Mouse (Mus musculus) stomach, postnatal 0 days (tissue): ENCODE results near the gene Pde4b. TPM values are rescaled to one million over a fixed set of nuclear protein-coding genes. Genes with fewer than 3 reads are reported as not detected.

Experiments used
- ATAC-seq: fragments of 200-750 bp; cut with Nextera tagmentation; 2 replicates; pipeline ENCODE4 v1.8.0; 2017; ENCODE audit not compliant: low FRiP score, low TSS enrichment
- DNase-seq: peaks from one replicate; pipeline ENCODE4 v3.0.0-alpha.2; 2016; ENCODE audit warnings: low spot score
- H3K27ac ChIP-seq: fragments of 300-500 bp; sonication (generic); replicated peaks from 2 replicates; pipeline ENCODE4 v1.5.1; 2014; ENCODE audit warnings: mild to moderate bottlenecking, control low read depth
- H3K27me3 ChIP-seq: fragments of 300-500 bp; sonication (generic); 2 replicates; pipeline ENCODE4 v1.6.1; 2014; ENCODE audit warnings: low read length; ENCODE audit not compliant: control insufficient read depth, insufficient read depth
- H3K36me3 ChIP-seq: fragments of 300-500 bp; sonication (generic); 2 replicates; pipeline ENCODE4 v1.6.1; 2014; ENCODE audit warnings: low read length, mixed read lengths; ENCODE audit not compliant: control insufficient read depth, insufficient read depth
- H3K4me1 ChIP-seq: fragments of 300-500 bp; sonication (generic); replicated peaks from 2 replicates; pipeline ENCODE4 v1.6.1; 2014; ENCODE audit warnings: antibody characterized with exemption; ENCODE audit not compliant: control insufficient read depth, insufficient read depth
- H3K4me2 ChIP-seq: fragments of 300-500 bp; sonication (generic); replicated peaks from 2 replicates; pipeline ENCODE4 v1.6.1; 2014; ENCODE audit warnings: low read depth, mild to moderate bottlenecking, control low read depth, moderate library complexity
- H3K4me3 ChIP-seq: fragments of 300-500 bp; sonication (generic); 2 replicates; pipeline ENCODE4 v1.5.1; 2014; ENCODE audit warnings: low read depth, low read length, control low read depth
- H3K9ac ChIP-seq: fragments of 300-500 bp; sonication (generic); 2 replicates; pipeline ENCODE4 v1.6.1; 2014; ENCODE audit warnings: mild to moderate bottlenecking, low read length, control low read depth, mixed read lengths
- H3K9me3 ChIP-seq: fragments of 300-500 bp; sonication (generic); 2 replicates; pipeline ENCODE4 v1.6.1; 2016; ENCODE audit warnings: low read length; ENCODE audit not compliant: control insufficient read depth
- CTCF ChIP-seq: IDR thresholded peaks from 2 replicates; pipeline ENCODE4 v1.5.1; 2016; ENCODE audit warnings: antibody characterized with exemption, low read depth, mild to moderate bottlenecking, moderate library complexity
- EP300 ChIP-seq: optimal IDR thresholded peaks from 2 replicates; pipeline ENCODE3; 2016; ENCODE audit warnings: antibody characterized with exemption
- WGBS: fragments of 180-500 bp; shearing (Covaris S2); extraction: QIAGEN DNeasy Blood & Tissue Kit; methylation state at CpG from one replicate; pipeline ENCODE4 v1.1.7; 2014; 5-methylcytosine and 5-hydroxymethylcytosine counted together
- polyA plus RNA-seq: library from polyadenylated mRNA; unstranded; fragments of >200 nt; fragmentation: Nextera tagmentation; extraction: Ambion mirVana; gene quantifications from 2 replicates; pipeline ENCODE4 v1.2.1, GENCODE M21; 2015

The Pde4b gene
- polyA plus RNA-seq, 1 experiment from 2014 or later, result 9.1 TPM

GRCm38 (mm10) chr4:102235151-102235550, 147.8 kb downstream of the Pde4b start:
- DNase-seq (no peak), ATAC-seq (no peak)
- Histone ChIP-seq H3K9me3 (no peaks in the 10 kb centered on the region), H3K4me1 (no peaks in the 10 kb centered on the region), H3K27ac (no peak overlapping the region), H3K27me3 (no peaks in the 10 kb centered on the region), H3K4me3 (no peak overlapping the region), H3K4me2 (no peak overlapping the region), H3K36me3 (no peaks in the 10 kb centered on the region), H3K9ac (no peak overlapping the region)
- WGBS, result 57% methylated on average over 2 of the region's 2 CpGs
- no peak for TF ChIP-seq EP300
- TF ChIP-seq CTCF, result no peak

GRCm38 (mm10) chr4:102239102-102239501, 151.8 kb downstream of the Pde4b start:
- 48% methylated on average over 2 of the region's 2 CpGs for WGBS
- Histone ChIP-seq H3K27ac (no peak overlapping the region), H3K9me3 (no peaks in the 10 kb centered on the region), H3K4me3 (no peak overlapping the region), H3K9ac (no peak overlapping the region), H3K4me2 (no peak overlapping the region), H3K36me3 (no peaks in the 10 kb centered on the region), H3K27me3 (no peaks in the 10 kb centered on the region), H3K4me1 (no peaks in the 10 kb centered on the region)
- ATAC-seq, result no peak
- no peak for DNase-seq
- TF ChIP-seq CTCF, result no peak
- no peak for TF ChIP-seq EP300

- TF ChIP-seq CTCF (no peak), EP300 (no peak)
- H3K4me3 ChIP-seq, result no peak overlapping the region
- H3K36me3 ChIP-seq, result no peaks in the 10 kb centered on the region
- H3K9me3 ChIP-seq, result no peaks in the 10 kb centered on the region
- H3K4me1 ChIP-seq, result no peaks in the 10 kb centered on the region
- WGBS, result 68% methylated on average over 12 of the region's 12 CpGs
- no peak overlapping the region for H3K9ac ChIP-seq
- H3K4me2 ChIP-seq, result no peak overlapping the region
- H3K27ac ChIP-seq, result no peak overlapping the region
- ATAC-seq, result no peak
- DNase-seq, result no peak
- no peaks in the 10 kb centered on the region for H3K27me3 ChIP-seq
These were observed 152.5 kb downstream of the Pde4b start for GRCm38 (mm10) chr4:102239657-102240390.

- WGBS, result 47% methylated on average over 8 of the region's 8 CpGs
- no peak for TF ChIP-seq CTCF
- Histone ChIP-seq H3K9ac (no peak overlapping the region), H3K36me3 (no peaks in the 10 kb centered on the region), H3K27me3 (no peaks in the 10 kb centered on the region), H3K27ac (no peak overlapping the region), H3K4me1 (no peaks in the 10 kb centered on the region), H3K4me3 (no peak overlapping the region), H3K9me3 (no peaks in the 10 kb centered on the region), H3K4me2 (no peak overlapping the region)
- no peak for ATAC-seq
- DNase-seq, result no peak
These were observed 153.5 kb downstream of the Pde4b start for GRCm38 (mm10) chr4:102240754-102241427.

- Histone ChIP-seq H3K4me3 (no peak overlapping the region), H3K27me3 (no peaks in the 10 kb centered on the region), H3K9ac (no peak overlapping the region), H3K27ac (no peak overlapping the region), H3K4me2 (no peak overlapping the region), H3K9me3 (no peaks in the 10 kb centered on the region), H3K36me3 (no peaks in the 10 kb centered on the region), H3K4me1 (no peaks in the 10 kb centered on the region)
- DNase-seq (no peak), ATAC-seq (no peak)
- TF ChIP-seq EP300 (no peak), CTCF (no peak)
These were observed 166.7 kb downstream of the Pde4b start for GRCm38 (mm10) chr4:102253994-102254393.
